Mouse (Mus musculus) olfactory bulb, adult 2 months (tissue): ENCODE measurements around the gene Wdr81.

ENCODE experiments used
- CTCF ChIP-seq: fragments of 200-500 bp; IDR thresholded peaks from 2 replicates; pipeline ENCODE4 v1.5.1; 2012; ENCODE audit warnings: low read depth, mild to moderate bottlenecking, low read length, moderate library complexity; ENCODE audit not compliant: insufficient read depth
- POLR2A ChIP-seq: fragments of 200-500 bp; IDR thresholded peaks from 2 replicates; pipeline ENCODE4 v1.6.1; 2012; ENCODE audit warnings: mild to moderate bottlenecking, low read depth, low read length, moderate library complexity; ENCODE audit not compliant: insufficient read depth

DNA sequence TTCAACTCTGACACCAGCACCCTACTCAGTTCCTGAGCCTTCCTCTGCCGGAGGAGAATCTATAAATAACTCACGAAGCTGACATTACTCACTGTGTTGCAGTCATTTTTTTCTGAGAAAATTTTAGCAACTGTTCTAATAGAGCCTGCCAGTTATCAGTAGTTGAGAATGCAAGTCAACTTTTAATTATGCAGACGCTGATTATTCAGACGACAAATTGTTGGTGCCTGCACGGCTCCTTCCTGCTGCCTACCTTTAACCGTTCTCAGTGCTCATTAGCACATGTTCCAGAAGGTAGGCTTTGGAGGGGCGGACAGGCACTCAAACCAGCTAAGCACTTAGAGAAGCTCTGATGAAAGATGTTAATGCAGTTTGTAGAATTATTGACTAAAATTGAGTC, 57.1 kb downstream of the Wdr81 start:
- TF ChIP-seq CTCF = no peak
- no peak for TF ChIP-seq POLR2A
